Mouse (Mus musculus) lung, adult 18-20 months (tissue): ENCODE results near the gene Lrrc75a.

Experiments used
- DNase-seq, 2 experiments: peaks; one replicate each; pipeline ENCODE4 v3.0.0; 2022; ENCODE audit warnings: mixed read lengths in 2 of 2

Lrrc75a gene

DNA sequence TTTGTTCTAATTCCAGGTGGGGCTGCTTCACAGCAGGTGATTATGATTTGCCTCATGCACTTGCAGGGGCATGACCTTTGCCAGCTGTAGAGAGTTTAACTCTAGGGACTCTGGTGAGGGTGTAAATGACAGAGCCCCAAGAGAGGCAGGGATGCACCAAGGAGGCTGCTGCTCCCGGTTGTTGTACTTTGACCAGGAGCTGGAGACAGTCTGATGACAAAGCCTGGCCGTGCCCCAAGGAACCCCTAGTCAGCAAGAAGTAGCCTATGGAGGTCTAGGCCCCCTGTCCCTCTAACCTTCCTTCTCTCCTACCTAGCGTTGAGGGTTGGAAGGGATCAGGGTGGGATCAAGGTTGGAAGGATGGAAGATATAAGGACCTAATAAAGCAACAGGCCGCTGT is 32.9 kb downstream of the Lrrc75a start:
- no peak for DNase-seq

- DNase-seq: no peak
Measured at GRCm38 (mm10) chr11:62614876-62615410, 33.4 kb downstream of the Lrrc75a start.

DNA sequence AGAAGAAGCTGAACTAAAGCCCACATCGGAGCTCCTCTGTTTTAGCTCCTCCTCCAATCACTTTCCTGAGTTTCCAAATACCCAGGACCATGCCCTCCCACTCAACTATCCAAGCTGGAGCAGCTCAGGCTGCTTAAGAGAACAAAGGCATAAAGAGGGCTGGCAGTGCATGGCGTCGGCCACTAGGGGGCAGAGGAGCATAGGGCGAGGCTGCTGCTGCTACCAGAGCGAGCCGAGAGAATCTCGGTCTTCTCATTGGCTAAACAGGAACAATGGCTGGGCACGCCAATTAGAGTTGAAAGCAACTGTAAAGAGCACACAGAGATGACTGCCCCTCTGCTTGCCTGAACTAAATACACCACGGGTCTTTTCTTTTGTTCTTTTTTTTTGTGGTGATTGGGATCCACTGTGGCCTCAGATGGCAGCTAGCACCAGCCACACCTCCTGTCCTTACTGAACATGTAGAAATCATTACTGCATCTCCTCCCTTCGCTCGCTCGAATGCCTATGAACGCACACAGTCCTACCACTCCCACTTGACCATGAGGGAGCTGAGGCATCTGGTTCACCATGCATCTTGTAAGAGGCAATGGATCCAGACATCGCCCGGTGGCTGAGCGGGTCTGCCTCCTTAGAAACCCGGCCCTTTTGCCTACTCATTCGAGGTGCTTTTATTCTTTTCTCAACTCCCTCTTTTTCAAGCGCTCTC is 34.5 kb downstream of the Lrrc75a start:
- peak; percentile 88 to 92 for DNase-seq

GRCm38 (mm10) chr11:62612604-62613003 is 35.7 kb downstream of the Lrrc75a start:
- no peak for DNase-seq

GRCm38 (mm10) chr11:62610304-62610703 is 38.0 kb downstream of the Lrrc75a start:
- no peak for DNase-seq

- DNase-seq: peak; percentile 35 to 52
Measured at GRCm38 (mm10) chr11:62608826-62609675, 39.3 kb downstream of the Lrrc75a start.

GRCm38 (mm10) chr11:62607952-62608201 is 40.4 kb downstream of the Lrrc75a start:
- no peak for DNase-seq

- DNase-seq: no peak
Measured at GRCm38 (mm10) chr11:62607170-62607951, 41.0 kb downstream of the Lrrc75a start.

GRCm38 (mm10) chr11:62606299-62607169 is 41.8 kb downstream of the Lrrc75a start:
- DNase-seq: no peak

GRCm38 (mm10) chr11:62605619-62606298 is 42.6 kb downstream of the Lrrc75a start:
- no peak for DNase-seq

DNA sequence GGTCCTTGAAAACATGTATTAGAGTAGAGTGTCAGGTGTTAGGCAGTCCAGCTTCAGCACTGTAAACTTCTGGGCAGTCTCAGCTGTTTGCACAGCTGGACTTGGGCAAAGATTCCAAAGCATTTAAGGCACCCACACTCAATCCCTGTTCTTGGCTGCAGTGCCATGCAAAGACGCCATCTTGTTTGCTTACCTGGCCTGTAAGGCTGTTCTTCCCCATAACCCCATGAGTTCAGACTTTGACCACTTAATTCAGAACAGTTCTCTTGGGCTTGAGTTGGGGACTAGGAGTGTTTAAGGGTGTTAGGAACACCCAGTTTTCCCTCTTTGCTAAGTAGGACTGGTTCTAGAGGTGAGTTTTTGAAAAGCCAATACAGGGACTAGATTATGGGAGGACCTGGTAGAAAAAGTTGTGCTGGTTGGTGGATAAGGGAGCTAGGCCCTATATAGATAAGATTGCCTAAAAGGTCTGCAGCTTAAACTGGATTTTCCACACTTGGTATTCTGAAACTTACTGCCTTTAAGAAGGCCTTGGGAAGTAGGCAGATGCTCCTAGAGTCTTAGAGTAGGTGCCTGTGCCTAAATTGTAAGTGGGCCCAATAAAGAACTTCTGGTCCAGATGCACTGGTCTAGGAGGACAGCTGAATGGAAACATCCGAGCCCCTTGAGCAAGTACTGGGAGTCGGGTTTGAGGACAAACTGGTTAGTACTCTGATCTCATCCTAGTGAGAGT is 43.3 kb downstream of the Lrrc75a start:
- peak in 1 of 2 experiments; percentile 17 for DNase-seq

DNA sequence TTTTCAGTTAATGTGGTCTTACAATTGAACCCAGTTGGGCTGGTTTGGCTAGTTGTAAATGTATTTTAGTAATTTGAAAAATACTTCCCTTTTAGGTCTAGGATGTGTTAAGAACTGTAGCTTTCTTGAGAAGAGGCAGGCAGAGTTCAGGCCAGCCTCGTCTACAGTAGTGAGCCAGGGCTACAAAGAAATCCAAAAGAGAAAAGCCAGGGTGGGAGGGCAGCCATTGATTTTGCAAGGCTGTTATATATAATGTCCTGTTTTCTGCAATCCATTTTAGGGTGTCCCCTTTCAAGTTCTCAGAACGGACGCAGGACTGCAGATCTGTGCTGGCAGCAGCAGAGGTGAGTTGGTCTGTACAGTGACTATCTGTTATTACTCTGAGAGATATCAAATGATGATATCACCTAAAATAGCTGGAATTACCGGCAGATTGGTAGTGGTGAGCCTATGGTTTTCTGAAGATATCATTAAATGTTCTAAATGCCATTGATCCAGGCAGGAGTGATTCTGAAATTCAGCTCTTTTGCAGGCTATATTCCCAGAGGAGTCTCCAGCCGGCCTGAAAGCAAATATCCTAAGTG is 44.1 kb downstream of the Lrrc75a start:
- no peak for DNase-seq

DNA sequence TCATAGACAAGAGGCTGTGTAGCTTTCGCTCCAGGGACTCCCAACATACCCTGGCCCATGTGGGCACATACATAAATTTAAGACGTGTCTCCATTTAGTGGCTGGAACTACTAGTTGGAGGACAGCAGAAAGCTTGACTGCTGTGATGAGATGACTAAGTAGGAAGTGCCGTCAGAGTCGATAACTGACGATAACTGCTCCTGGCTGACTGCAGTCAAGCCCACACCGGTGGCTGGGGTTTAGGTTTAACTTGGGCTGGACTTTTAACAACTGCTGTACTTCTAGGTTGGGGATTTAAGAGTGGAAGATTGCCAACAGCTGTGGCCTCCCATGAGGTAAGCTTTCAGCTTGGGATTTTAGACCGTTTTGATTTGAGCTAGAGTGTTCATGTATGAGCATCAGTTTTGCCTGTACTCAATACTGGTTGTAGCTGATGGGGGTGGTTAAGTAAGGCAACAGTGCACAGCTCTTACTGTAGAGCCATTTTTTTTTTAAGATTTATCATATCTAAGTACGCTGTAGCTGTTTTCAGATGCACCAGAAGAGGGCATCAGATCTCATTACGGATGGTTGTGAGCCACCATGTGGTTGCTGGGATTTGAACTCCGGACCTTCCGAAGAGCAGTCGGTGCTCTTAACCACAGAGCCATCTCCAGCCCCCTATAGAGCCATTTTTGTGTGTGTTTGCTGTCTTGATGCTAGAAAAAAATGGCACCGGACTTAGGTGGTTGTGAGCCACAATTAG is 44.8 kb downstream of the Lrrc75a start:
- DNase-seq: no peak

DNA sequence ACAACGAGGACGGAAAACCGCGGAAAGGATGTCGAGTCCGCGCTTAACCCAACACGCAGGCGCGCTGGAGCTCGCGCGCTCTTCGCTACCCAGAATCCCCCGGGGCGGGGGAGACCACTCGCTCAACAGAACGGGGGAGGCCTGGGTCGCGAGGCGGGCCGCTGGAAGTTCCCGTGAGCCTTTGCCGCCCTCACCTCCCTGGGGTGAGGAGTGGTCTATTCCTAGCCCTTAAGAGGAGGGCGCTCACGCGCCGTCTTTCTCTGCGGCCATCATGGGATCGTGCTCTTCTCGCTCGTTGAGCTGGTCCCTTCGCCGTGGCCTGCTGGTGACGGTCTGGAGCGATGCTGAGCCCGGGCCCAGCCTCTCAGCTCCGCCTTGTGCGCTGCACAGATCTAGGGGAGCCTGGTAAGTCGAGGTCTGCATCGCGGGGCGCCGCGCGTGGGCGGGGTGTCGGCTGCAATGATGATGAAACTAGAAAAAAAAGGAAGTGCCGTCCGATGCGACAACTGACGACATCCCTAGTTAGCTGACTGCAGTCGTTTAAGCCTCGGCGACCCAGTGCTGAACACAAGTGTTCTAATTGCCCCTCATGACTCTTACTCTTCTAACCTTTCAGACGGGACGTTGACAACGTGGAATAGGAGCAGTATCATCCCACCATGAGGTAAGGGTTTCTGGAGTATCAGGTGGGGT is 45.6 kb downstream of the Lrrc75a start:
- peak; percentile 96 to 97 for DNase-seq

GRCm38 (mm10) chr11:62601732-62602618 is 46.3 kb downstream of the Lrrc75a start:
- no peak for DNase-seq

DNA sequence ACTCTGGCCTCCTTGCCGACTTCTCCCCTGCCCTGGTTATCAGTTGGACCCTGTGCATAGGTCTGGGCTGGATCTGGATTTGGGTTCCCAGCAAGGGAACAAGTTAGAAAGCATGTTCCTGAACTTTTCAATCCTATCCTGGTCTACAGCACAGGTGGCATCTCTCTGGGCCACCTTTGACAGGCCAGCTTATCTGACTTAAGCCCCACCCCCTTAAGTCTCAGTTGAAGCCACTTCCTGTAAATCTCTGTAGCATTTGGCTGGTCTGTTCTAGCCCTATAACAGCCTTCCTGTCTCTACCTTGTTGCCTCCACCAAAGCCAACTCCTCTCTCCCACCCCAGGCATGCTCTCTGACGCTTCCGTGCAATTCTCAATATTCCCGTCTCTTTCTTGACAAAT is 49.8 kb downstream of the Lrrc75a start:
- no peak for DNase-seq

- DNase-seq: no peak
Measured at GRCm38 (mm10) chr11:62591904-62592575, 56.3 kb downstream of the Lrrc75a start.

- DNase-seq: no peak
Measured at GRCm38 (mm10) chr11:62591026-62591425, 57.3 kb downstream of the Lrrc75a start.
